Mouse (Mus musculus): ENCODE measurements around the gene Phactr1.
A peak's percentile ranks its signal among the peaks of the same experiment; 100 is the strongest.

Gene Phactr1

GRCm38 (mm10) chr13:42757654-42758400 lies 77.4 kb downstream of the Phactr1 start:
- no peak for DNase-seq (ENCODE audit: extremely low spot score, low spot score)

- no peak for DNase-seq (ENCODE audit: extremely low spot score, low spot score)
These were observed 78.7 kb downstream of the Phactr1 start for GRCm38 (mm10) chr13:42759170-42759569.

GRCm38 (mm10) chr13:42760907-42761544 lies 80.6 kb downstream of the Phactr1 start:
- DNase-seq (ENCODE audit: extremely low spot score, low spot score) = no peak

- DNase-seq (ENCODE audit: extremely low spot score, low spot score) = no peak
These were observed 91.9 kb downstream of the Phactr1 start for GRCm38 (mm10) chr13:42772314-42772713.

- no peak for DNase-seq (ENCODE audit: extremely low spot score, low spot score)
These were observed 93.6 kb downstream of the Phactr1 start for GRCm38 (mm10) chr13:42774040-42774439.

GRCm38 (mm10) chr13:42782151-42782550 lies 101.7 kb downstream of the Phactr1 start:
- DNase-seq (ENCODE audit: extremely low spot score, low spot score) = no peak

- DNase-seq (ENCODE audit: extremely low spot score, low spot score) = no peak
These were observed 108.8 kb downstream of the Phactr1 start for GRCm38 (mm10) chr13:42789221-42789620.

GRCm38 (mm10) chr13:42792279-42792678 lies 111.9 kb downstream of the Phactr1 start:
- DNase-seq (ENCODE audit: extremely low spot score, low spot score) = no peak

- no peak for DNase-seq (ENCODE audit: extremely low spot score, low spot score)
These were observed 120.1 kb downstream of the Phactr1 start for GRCm38 (mm10) chr13:42800523-42800922.

GRCm38 (mm10) chr13:42804314-42804713 lies 123.9 kb downstream of the Phactr1 start:
- no peak for DNase-seq (ENCODE audit: extremely low spot score, low spot score)

- DNase-seq (ENCODE audit: extremely low spot score, low spot score) = peak; percentile 53
These were observed 132.3 kb downstream of the Phactr1 start for GRCm38 (mm10) chr13:42812762-42813161.

GRCm38 (mm10) chr13:42818378-42818777 lies 138.0 kb downstream of the Phactr1 start:
- peak; percentile 73 for DNase-seq (ENCODE audit: extremely low spot score, low spot score)

GRCm38 (mm10) chr13:42820513-42820912 lies 140.1 kb downstream of the Phactr1 start:
- DNase-seq (ENCODE audit: extremely low spot score, low spot score) = no peak

- no peak for DNase-seq (ENCODE audit: extremely low spot score, low spot score)
These were observed 141.1 kb downstream of the Phactr1 start for GRCm38 (mm10) chr13:42821426-42822106.

- peak; percentile 94 for DNase-seq (ENCODE audit: extremely low spot score, low spot score)
These were observed 142.1 kb downstream of the Phactr1 start for GRCm38 (mm10) chr13:42822545-42822944.

GRCm38 (mm10) chr13:42823875-42824274 lies 143.5 kb downstream of the Phactr1 start:
- no peak for DNase-seq (ENCODE audit: extremely low spot score, low spot score)

- peak; percentile 22 for DNase-seq (ENCODE audit: extremely low spot score, low spot score)
These were observed 146.2 kb downstream of the Phactr1 start for GRCm38 (mm10) chr13:42826602-42827001.

GRCm38 (mm10) chr13:42828978-42829377 lies 148.6 kb downstream of the Phactr1 start:
- DNase-seq (ENCODE audit: extremely low spot score, low spot score) = no peak

- no peak for DNase-seq (ENCODE audit: extremely low spot score, low spot score)
These were observed 155.0 kb downstream of the Phactr1 start for GRCm38 (mm10) chr13:42835441-42835840.

- no peak for DNase-seq (ENCODE audit: extremely low spot score, low spot score)
These were observed 158.9 kb downstream of the Phactr1 start for GRCm38 (mm10) chr13:42839358-42839757.

- DNase-seq (ENCODE audit: extremely low spot score, low spot score) = no peak
These were observed 171.7 kb downstream of the Phactr1 start for GRCm38 (mm10) chr13:42852086-42852485.

- DNase-seq (ENCODE audit: extremely low spot score, low spot score) = no peak
These were observed 173.6 kb downstream of the Phactr1 start for GRCm38 (mm10) chr13:42853900-42854595.

Measured in neural tube, embryonic 10.5 days (tissue).